Mouse (Mus musculus) retina, adult 2 months (tissue): Measurements from ENCODE around the gene Plekhn1.
A peak's percentile ranks its signal among the peaks of the same experiment; 100 is the strongest.

Experiments
- DNase-seq: peaks from one replicate; pipeline ENCODE4 v3.0.0-alpha.2; 2012; ENCODE audit warnings: low read depth, low spot score

Plekhn1 gene

GRCm38 (mm10) chr4:156234701-156235213, at the start of gene Plekhn1:
Gene Plekhn1 (minus strand): TSS chr4:156234857.
- no peak for DNase-seq

- peak; percentile 89 for DNase-seq
These were observed 20.6 kb upstream of the Plekhn1 start, which contains the start of gene Samd11 for GRCm38 (mm10) chr4:156255078-156255839. Gene Samd11 (minus strand): TSS chr4:156255657.

GRCm38 (mm10) chr4:156254361-156255077, 19.9 kb upstream of the Plekhn1 start:
- DNase-seq: no peak

- no peak for DNase-seq
These were observed 18.4 kb upstream of the Plekhn1 start for GRCm38 (mm10) chr4:156253043-156253442.

- DNase-seq: no peak
These were observed 18.0 kb upstream of the Plekhn1 start for GRCm38 (mm10) chr4:156252619-156253018.

GRCm38 (mm10) chr4:156252140-156252539, 17.5 kb upstream of the Plekhn1 start:
- no peak for DNase-seq

GRCm38 (mm10) chr4:156251081-156251480, 16.4 kb upstream of the Plekhn1 start:
- no peak for DNase-seq

GRCm38 (mm10) chr4:156249567-156249966, 14.9 kb upstream of the Plekhn1 start:
- no peak for DNase-seq

GRCm38 (mm10) chr4:156236651-156237447, 2.2 kb upstream of the Plekhn1 start:
- no peak for DNase-seq

- DNase-seq: peak; percentile 79
These were observed 1.3 kb upstream of the Plekhn1 start, which contains the start of gene Noc2l for GRCm38 (mm10) chr4:156235808-156236533. Gene Noc2l (plus strand): TSS chr4:156236010.

GRCm38 (mm10) chr4:156235360-156235770, 708 bp upstream of the Plekhn1 start:
- no peak for DNase-seq

GRCm38 (mm10) chr4:156234021-156234501, 596 bp downstream of the Plekhn1 start:
- DNase-seq: no peak

GRCm38 (mm10) chr4:156228393-156229024, 6.1 kb downstream of the Plekhn1 start:
- DNase-seq: no peak

- DNase-seq: no peak
These were observed 6.8 kb downstream of the Plekhn1 start for GRCm38 (mm10) chr4:156227752-156228392.

GRCm38 (mm10) chr4:156224276-156224675, 10.4 kb downstream of the Plekhn1 start:
- DNase-seq: no peak

GRCm38 (mm10) chr4:156219936-156220335, 14.7 kb downstream of the Plekhn1 start:
- DNase-seq: no peak

GRCm38 (mm10) chr4:156217838-156218237, 16.8 kb downstream of the Plekhn1 start:
- DNase-seq: no peak

GRCm38 (mm10) chr4:156217022-156217669, 17.5 kb downstream of the Plekhn1 start:
- DNase-seq: no peak

GRCm38 (mm10) chr4:156216196-156216595, 18.5 kb downstream of the Plekhn1 start:
- no peak for DNase-seq
